Mouse (Mus musculus) ES-CJ7 (cell line): ENCODE measurements at regions not wholly inside any gene's neighbourhood (a gene's known extent, or its start where the extent isn't known, plus 50 kb on each side); places are given as distances from the start of the nearest gene placed in this dataset.
A peak's percentile ranks its signal among the peaks of the same experiment; 100 is the strongest.

Source experiments
- DNase-seq: peaks from one replicate; pipeline ENCODE4 v3.0.0; 2011; ENCODE audit warnings: low read depth, low spot score

DNA sequence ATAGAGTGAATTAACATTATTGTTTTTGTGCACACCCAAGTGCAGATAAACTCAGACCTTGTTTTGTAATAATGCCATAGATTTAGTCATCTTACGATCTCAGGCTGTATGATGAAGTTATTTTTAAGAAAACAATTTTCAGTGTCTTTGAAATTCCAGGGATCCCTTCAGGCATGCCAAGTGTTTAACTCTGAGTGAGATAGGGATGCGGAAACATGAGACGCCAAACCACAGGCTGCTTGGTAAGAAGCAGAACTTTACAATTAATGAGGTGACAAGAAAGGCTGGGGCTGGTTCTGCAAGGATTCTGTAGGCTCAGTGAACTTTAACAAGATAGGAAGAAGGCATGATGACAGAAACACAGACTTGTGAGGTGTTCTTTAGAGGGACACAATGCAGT is 292.3 kb upstream of the Alcam start:
- no peak for DNase-seq

DNA sequence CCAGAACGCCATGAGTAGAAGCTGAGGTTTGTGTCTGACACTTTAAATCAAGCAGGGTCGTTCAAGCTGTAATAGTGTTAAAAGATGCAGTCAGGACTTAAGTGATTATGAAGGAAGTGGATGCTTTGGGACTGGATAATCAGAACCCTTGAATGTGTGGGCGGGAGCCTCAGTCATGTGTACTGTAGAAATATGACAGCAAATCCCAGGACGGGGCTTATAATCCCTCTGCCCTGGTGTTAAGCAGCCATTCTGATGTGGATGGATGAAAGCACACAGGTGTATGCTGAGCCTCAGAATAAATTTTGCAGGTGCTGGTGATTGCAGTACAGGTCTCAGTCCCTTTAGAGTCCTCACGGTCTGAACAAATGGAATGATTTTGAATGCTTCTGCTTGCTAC is 290.8 kb upstream of the Alcam start:
- DNase-seq = no peak

DNA sequence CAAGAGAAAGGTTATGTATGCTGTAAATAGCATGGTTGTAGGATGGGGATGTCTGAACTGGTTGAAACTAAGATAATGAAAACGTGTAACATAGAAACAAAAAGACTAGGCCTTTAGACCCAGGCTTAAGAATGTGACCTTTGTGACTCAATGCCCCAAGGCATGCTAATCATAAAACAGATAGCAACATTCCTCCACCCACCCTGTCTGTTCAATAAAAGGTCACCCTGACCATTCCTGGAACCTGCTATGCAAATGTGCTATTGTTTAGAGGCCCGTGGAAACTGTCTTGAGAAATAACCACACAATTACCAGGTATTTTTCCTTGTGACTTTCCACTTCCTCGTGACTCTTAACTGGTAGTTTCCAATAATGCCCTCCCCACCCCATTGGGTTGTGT is 288.3 kb upstream of the Alcam start:
- DNase-seq = peak; percentile 55

DNA sequence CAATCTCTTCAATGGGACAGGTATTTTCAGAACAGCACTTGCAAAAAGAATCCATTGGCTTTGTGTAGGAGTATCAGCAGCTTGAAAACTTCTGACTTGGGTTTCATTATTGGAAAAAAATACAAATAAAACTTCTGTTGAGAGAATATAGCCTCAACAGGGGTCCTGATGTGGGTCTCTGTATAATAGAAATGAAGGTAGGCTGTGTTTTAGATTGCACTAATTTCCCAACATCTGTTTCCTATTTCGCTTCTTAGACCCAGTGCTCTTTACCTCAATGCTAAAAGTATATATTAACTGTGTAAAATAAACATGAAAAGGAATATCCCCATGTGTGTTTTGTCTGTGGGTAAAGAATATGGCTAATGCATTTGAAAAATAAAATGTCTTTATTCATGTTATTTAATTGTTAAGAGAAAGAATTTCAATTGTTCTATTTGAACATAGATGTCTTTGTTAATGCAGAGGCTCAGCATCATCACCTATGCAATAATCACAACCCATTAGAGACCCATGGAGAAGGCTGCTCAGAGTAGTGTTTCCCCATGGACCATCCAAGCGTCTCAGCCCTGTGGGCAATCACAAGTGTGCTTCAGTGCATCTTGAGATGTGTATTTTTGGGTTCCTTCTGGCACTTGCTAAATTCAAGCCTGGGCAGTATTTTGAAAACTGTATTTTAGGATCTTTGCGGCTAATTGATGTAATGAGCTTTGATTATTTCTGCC is 272.4 kb upstream of the Alcam start:
- no peak for DNase-seq

DNA sequence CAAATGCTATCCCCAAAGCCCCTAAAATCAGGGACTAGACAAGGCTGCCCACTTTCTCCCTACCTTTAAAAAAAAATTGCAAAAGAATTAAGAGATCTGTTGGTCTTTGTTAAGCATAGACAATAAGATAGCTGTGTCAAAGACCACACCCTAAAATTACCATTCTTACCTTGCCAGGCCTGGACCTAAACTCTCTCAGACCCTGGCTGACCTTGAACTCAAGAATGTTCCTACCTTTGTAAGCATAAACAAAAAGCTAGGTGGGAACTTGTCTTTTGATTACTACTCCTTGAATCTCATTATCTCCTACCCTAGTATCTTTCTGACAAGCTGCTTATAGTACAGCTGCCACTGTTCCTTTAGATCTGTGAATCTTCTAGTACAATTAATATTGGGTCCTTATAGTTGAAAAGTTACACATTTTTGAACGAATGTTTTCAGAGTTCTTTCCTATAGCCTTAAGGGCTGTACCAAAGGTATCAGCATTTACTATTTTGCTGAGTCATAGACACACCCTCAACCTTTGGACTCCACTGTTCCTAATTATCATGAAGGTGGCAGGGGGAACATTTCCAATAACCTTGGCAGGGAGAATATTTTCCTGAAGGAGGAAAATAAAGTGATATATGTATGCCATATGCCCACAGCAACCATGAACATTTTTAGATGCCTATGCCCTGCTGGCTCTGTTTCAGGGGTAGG is 264.5 kb upstream of the Alcam start:
- peak; percentile 75 for DNase-seq

DNA sequence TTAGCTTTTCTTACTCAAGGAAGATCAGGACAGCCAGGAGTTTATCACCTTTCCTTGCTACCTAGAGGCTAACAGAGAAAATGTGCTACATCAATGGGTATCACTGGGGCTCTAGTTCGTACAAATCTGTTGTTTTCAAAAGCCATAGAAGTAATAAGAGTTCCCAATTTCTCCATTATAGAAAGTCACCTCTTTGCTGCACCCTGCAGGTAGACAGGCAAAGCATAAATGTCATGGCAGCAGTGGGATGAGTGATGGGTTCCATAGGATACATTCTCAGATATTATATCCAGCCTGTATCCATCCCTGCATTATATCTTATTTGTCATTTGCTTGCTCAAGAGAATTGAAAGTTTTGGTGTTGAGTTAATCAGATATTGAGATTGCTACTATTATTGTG is 236.4 kb upstream of the Alcam start:
- DNase-seq = no peak

DNA sequence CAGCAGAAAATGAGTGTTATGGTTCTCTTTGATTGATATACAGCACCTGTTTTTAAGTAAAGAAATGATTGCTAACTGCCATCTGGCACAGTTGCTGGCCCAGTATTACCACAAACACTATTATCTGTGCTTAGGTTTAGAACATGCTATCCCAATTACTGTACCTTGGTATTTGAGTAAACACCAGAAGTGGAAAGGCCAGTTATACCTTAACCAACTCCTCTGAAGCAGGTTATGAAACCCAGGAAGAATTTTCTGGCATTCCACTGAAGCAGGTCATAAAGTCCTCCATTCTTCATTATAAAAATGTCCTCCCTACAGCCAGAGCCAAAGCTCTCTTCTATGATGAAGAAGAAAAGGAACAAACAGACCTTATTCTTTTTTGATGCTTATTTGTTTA is 201.0 kb upstream of the Alcam start:
- no peak for DNase-seq
